Mouse (Mus musculus) embryo, embryonic 10 days (tissue): ENCODE data around the gene Tmem101.
"Not testable (repeated sequence)": the region's sequence is repeated elsewhere in the genome, so short reads cannot be mapped to it uniquely, and the experiment has no call there.

Experiments used
- DNase-seq: peaks from one replicate; pipeline ENCODE4 v3.0.0-alpha.2; 2015; ENCODE audit warnings: low spot score

Tmem101 gene

DNA sequence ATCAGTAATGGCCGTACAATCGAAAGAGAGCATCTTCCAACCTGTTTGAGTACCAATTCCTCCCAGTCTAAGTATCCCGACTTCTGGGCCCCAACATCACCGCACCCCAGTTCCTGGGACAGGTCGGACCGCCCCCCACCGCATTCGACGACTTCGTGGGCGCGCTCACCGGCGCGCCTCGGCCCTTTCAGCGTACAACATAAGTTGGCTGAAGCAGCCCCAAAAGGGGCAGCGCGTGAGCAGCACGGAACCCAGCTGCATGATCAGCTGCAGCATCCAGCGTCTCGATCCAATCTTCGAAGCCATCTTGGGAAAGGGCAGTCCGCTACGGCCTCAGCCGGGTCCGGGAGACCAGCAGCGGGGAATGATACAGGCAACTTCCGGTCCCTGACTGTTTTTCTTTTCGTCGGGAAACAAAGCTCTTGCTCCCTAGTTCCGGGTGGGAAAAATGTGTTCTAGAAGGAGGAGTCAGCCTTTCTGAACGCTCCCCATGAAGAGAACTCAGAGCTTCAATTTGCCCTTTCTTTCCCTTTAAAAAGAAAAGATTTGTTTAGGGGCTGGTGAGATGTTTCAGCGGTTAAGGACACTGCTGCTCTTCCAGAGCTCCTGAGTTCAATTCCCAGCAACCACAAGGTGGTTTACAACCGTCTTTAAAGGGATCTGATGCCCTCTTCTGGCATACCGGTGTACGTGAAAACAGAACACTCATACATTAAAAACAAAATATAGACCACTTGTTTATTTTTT is at the start of gene Tmem101:
Gene Tmem101 (minus strand): TSS at position 366 of the 747 bp plus-strand sequence.
- DNase-seq = peak; percentile 95

DNA sequence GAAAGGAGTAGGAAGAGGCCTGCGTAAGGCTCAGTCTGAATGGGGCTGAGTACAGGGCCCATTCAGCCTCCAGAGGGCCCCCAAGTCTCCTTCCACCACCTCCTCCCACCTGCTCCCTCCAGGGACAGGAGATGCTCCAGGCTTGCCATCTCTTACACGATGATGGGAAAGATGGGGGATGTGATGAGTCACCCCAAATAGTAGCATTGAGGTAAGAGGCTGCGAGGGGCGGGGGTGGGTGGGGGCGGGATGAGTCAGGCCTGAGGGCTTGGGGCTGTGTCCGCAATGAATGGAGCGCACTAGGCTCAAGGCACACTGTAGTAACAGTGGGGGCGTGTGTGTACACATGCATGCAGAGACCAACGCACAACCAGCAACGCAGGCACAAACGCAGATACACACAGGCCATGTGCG is 45.2 kb upstream of the Tmem101 start:
- no peak for DNase-seq

DNA sequence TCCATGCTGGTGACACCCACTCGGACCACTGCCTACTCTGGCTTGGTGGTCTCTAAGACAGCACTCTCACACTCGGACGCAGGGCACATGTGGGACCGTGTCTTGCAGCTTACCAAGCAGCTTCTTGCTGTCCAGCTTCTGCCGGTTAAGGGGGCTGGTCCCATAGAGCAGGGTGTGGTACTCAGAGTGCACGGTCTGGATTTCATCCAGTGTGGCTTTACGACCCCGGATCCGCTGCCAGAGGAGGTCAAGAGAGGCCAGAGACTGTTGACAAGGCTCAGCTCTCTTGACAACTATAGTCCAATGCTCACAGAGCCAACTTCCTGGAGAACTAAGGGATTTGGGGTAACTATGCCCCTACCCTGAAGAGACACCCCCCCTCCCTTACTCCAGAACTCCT is 43.7 kb upstream of the Tmem101 start:
- no peak for DNase-seq

DNA sequence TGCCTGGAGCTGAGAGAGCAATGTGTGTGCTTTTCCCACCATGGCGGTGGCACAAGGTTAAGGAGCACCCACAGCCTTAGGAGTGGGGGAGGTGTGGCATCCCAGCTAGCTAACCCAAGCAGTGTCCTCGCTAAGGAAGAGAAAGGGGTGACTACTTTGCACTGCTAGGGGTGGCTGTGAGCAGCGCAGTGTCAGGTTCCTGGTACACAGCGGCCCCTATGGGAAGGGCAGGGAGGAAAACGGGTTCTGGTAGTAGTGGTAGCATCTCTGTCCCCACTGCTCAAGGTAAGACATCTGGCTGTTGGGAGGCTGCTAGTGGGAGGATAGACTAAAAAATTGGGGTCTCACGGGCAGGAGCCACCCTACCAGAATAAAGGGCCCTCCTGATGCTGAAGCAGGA is 42.0 kb upstream of the Tmem101 start:
- no peak for DNase-seq

DNA sequence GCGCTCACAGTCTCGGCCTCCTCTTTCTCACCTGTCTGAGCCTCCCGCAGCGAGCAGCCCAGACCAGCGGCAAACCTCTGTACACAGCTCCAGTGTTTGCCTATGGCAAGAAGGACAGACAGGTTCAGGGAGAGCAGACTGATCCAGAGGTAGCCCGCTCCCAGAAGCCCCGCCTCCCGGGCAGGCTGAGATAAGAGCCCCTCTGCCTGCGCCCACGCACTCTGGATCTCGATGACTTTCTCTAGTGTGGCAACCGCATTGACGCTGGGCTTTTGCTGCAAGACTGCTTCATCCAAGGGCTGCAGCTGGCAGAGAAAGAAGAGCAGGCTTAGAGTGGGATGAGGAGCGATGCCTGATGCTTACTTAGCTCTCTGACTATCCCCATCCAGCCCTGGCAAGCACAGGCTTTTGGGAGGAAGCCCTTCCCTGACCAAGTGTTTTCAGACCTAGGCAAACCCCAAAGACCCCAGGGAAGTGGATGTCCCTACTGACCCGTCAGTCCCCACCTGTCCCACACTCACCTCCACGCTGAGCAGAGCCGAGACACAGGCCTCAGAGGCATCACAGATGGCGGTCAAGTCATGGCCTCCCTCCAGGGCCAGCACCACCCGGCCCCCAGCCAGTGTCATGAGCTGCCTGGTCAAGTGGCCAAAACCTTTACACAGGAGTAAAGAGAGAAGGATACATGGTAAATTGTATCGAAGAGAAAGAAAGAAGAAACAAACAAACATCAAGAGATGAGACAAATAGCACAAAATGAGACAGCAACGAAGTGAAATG is 40.0 kb upstream of the Tmem101 start:
- no peak for DNase-seq

DNA sequence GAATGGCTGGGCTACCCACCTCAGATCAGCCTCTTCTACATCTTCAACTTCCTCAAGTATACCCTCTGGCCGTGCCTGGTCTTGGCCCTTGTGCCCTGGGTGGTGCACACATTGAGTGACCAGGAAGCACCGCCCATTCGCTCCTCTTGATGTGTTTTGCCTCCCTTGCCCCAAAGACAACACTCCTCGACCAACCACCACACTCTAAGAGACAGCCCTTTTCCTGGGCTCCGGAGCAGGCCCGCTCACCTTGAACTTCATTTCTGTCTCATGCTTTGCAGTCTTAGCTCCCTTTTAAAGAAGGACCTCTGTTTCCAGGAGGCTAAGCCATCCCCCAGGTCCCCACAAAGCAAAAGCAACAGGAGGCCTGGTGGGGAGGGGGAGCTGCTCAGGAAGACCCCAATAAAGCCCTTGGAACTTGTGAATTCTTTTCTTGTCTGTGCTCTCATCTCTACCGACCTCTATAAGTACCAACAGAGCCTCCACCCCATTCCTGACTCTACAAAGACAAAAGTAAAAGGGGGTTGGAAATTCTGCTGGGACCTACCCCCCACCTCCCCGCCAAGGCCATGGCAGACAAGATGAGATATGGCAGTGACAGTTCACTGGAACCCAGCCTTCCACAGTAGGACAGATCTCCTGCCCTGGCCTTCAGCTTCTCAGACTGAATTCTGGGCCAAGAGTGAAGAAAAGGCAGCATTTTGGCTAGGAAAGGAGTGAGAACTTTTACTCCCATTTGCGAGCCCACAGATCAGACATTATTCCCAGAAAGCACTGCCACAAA is 37.6 kb upstream of the Tmem101 start:
- DNase-seq = no peak

DNA sequence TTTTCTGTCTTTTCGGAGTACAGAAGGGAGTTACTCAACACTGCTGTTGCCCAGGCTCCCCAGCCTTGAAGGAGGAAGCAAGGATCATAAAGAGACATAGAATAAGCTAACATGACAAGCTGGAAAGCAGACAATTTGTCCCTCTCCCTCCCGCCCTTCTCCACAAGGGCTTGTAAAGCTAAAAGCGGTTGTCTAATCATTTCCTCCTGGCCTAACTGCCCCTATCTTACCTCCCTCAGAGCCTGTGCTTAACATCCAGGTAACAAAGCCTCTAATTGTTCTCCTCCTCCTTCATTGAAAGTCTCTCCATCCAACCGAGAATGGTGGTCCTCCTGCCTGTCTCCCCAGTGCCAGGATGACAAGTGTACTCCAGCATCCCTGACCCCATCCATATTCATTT is 34.6 kb upstream of the Tmem101 start:
- no peak for DNase-seq

DNA sequence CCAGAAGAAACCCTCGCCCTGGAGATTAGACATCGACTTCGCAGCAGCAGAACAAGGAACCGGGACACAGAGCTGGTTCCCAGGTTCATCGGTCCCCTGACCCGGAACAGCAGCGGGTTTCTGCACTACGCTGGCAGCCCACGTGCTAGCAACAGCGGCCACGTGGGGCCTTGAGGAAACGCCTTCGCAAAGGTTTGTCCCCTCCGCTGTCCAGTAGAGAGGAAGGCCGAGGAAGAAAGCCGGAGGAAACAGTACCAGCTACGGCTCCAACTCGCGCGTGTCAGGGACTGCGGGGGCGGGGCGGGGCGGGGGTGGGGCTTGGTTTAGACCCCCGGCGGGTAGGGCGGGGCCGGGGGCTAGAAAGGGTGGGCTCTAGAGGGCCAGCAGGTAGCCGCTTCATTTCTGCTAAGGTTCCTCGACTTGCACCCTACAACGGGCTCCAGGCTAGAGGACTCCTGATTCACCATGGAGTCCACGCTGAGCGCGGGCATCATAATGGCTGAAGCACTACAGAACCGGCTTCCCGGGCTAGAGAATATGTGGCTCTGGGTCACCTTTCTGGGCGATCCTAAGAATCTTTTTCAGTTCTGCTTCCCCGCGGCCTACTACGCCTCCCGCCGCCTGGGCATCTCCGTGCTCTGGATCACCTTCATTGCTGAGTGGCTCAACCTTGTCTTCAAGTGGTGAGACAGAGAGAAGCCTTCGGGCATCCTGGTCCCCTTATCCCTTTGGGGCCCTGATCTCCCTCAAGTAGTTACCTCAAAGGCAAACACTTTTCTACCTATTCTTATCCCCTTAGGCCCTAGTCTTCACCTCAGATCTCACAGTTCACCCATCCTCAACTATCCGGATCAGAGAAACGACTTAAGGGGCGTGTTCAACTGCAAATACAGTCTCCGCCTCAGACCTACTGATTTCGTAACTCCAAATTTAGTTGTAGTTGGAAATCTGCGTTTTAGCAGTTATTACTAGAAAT is 33.5 kb upstream of the Tmem101 start, which contains the start of gene G6pc3:
Gene G6pc3 (plus strand): TSS at position 160 of the 976 bp plus-strand sequence.
- peak; percentile 95 for DNase-seq

DNA sequence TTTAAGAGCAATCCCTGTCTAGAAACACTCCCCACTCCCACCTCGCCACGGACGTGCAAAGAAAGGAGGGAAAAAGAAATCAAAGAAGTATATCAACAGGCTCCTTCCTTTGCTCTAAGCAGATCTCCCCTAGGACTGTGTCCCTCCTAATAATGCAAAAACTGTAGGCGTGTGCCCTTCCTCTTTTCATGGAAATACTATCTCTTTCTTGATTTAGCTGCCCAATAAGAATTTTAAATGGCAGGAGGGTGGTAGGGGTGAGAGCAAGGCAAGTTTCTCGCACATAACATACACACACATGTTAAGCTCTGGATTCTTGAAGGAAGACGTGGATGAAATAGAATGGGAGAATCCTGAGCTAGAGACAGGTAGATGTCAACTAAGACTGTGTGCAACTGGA is 32.8 kb upstream of the Tmem101 start:
- DNase-seq = no peak

DNA sequence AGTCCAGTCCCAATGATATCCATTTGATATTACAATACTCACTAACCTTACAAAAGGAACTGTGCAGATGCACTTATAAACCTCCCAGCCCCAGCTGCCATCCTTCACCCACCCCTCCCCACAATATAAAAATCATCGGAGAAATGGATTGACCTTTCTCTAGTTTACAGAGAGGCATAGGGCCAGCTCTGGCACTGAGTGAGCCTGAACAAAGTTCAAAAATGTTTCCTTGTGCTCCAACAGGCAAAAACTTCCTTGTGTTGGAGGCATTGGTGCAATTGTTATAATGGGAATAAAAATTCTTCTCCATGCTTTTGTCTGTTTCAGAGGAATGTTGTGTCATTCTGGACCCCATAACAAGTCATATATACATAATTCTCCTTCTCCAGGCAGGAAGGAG is 30.0 kb upstream of the Tmem101 start:
- DNase-seq = no peak

DNA sequence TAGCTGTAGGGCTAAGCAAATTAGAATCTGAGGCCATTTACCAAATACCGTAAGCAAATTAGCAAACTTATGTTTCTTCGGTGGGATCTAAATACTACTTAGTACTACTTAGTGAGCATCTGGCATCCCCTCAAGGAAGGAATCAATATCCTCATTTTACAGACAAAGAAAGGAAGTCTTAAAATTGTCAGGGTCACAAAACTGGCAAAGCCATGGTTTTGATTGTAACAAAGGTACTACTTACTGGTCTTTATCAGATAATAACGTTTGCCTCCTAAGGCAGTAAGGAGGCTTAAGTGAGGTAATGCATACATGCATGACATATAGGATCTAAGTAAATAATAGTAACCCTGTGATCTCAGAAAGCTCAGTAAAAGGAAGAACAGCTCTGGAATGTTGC is 29.5 kb upstream of the Tmem101 start:
- DNase-seq = no peak

DNA sequence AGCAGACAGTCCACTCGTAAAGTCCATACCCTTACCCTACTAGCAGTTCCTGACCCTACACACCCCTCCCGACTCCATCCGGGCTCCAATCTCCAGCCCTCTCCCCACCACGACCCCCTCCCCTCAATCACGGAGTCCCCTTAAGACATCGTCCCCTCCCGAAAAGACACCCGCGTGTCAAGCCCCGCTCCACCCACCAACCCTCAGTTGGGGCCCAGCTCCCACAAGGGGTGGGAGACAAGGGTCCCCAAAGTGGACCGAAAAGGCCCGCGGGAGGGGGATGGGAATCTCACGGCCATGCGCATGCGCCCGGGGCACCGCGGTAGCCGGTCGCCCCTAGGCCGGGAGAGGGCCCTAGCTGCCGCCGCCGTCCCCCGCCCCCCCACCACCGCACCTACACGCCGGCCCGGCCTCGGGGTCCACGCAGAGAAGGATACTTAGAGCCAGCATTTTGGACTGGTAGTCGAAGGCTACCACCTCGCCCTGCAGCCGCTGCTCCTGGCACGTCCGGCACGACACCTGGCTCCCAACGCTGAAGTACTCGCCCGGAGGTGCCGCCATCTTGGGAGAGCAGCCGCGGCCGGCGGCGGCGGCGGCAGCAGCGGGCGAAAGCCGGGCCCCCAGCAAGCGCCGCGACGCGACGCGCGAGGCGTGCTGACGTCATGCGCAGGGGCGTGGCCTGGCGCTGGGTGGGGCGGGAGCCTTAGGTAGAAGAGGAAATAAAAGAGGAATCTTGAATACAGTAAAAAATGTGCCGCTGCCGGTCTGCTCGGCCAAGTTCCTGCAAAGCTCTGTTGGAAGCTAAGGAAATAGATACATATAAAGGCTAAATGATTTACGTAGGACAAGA is 28.7 kb upstream of the Tmem101 start, which contains the start of gene Lsm12:
Gene Lsm12 (minus strand): TSS at position 651 of the 850 bp plus-strand sequence.
- DNase-seq = peak; percentile 97

DNA sequence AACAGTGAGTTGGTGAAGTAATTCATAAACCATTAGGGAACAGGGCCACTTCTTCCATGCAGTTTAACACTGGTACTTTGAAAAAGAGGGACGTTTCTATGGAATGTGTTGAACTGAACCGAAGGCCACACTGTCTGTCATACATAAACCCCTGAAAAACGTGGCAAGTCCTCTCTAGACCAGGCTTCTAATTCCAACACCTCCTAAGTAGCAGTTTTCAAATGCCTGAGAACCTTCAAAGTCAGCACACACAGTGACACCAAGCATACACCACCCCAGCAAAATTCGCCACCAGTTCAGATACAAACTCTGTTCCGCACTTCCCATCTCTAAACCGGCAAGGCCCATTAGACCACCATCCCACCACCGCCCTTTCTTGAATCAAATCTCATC is 28.0 kb upstream of the Tmem101 start:
- DNase-seq = no peak

DNA sequence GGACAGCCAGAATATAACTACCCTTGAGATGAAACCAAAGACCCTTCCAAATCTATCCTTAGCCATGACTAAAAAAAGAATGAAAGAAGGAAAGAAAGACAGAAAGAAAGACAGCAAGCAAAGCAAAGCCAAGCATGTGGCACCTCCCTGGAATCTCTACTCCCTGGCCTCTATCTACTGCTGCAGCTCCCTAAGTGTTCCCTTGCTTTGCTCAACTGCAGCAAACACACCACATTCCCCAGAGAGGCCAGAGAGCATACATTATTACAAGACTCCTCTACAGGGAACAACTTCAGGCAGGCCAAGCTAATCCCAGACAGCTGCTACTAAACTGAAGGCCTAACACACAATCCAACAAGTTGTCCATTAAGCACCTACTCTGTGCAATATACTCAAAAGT is 23.6 kb upstream of the Tmem101 start:
- DNase-seq = no peak

DNA sequence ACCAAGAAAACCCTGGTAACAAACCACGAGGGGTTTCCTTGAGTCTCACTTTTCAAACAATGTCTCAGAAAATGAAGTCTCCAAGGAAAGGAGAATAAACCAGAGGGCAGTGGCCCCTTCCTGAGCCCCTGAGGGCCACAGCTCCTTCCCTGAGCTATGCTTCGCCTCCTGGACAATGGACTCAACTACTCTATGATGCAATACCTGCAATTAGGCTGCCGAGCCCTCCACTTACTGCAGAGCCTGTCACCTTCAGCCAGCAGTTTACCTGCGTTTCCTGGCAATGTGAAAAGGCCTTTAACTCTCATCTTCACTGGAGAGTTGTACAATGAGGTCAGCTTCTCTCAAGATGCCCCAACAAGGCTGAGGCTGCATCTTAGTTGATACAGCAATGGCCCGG is 12.5 kb upstream of the Tmem101 start:
- no peak for DNase-seq

DNA sequence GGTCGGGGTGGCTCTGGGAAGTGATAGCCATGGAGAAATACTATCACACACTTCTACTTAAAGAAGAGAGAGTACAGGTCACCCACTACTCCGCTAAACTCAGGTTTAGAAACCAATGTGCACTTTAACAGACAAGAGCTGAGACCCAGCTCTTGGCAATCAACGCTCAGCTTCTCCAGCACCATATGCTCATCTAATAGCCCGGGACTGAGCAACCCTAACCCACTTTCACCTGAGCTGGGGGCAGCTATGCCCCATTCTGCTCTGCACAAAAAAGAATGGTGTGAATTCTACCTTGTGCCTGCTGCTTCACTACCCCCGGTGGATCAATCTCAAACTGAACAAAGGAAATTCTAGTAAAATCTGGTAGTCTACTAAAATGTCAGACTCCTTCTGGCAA is 11.3 kb upstream of the Tmem101 start:
- DNase-seq = no peak

DNA sequence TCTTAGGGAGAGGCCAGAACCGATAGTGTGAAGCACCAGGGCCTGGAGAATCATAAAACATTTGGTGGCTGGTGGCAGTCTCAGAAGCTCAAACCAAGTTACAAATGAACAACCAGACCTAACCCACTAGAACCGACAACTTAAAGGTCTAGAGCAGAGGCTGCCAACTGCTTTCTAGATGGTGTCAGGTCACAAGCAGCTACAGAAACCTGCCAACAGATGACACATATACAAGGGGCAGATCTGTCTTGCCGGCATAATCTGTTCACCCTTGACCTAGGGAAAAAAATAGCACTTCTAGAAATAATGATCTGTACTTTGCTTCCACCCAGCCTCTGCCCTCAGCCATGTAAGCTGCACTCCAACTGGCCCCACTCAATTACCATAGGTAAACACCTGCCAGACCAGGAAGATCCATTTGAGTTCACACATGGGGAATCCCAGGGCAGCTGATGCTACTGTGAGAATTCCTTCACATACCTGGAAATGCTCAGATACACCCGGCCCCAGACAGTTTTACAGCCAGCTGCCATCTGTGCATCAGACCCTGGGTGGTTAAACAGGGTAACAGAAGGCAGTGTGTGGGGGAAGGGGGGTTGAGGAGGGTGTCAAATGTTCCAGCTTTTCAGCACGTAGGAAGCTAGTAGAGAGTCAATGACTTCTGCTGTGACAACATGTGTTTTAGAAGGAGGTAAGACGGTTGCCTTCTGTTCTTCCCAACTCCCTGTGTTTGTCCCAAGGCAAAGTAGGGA is 9.9 kb upstream of the Tmem101 start:
- DNase-seq = no peak

DNA sequence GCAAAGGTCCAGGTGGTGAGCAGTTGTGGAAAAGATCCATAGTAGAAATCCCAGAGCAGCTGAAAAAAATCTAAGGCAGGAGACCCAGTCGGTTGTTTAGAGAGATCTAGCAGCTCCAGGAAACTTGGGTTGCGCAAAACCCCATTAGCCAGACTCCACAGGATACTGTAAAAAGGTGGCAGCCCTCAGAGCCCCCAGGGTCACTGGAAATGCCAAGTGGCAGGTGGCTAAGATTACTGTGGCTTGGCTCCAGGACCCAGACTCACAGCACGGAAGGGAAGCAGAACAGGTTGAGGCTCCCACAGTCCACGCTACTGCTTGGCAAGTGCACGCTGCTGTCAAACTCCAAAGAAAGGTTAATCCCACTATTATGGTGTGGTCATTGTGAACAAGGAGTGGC is 3.6 kb upstream of the Tmem101 start:
- DNase-seq = no peak

DNA sequence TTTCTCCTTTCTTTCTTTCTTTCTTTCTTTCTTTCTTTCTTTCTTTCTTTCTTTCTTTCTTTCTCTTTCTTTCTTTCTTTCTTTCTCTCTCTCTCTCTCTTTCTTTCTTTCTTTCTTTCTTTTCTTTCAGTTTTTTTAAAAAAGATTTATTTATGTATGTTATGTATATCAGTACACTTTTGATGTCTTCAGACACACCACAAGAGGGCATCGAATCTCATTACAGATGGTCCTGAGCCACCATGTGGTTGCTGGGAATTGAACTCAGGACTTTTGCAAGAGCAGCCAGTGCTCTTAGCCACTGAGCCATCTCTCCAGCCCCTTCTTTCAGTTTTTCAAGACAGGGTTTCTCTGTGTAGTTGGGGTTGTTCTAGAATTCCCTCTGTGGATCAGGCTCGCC is 1.8 kb upstream of the Tmem101 start:
- DNase-seq = not testable (repeated sequence)

DNA sequence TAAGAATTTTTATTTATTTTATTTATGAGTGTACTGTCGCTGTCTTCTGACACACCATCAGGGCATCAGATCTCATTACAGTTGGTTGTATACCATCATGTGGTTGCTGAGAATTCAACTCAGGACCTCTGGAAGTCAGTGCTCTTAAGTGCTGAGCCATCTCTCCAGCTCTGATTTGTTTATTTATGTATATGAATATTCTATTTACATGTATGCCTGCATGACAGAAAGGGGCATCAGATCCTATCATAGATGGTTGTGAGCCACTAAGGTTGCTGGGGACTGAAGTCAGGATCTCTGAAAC is 534 bp upstream of the Tmem101 start:
- no peak for DNase-seq
